Mouse (Mus musculus): ENCODE results near the gene Sertad1.

- TF ChIP-seq CTCF (IDR thresholded peaks at IDR 0.05; ENCODE audit: low read depth): no peak
- TF ChIP-seq EP300 (IDR thresholded peaks at IDR 0.05; ENCODE audit: low read depth): no peak
Measured at GRCm38 (mm10) chr7:27483860-27484259, 2.9 kb upstream of the Sertad1 start.

Measured in heart, postnatal 0 days (tissue).